Mouse (Mus musculus): ENCODE data around the gene Tspan3. TPM values are rescaled to one million over a fixed set of nuclear protein-coding genes. Genes with fewer than 3 reads are reported as not detected.

Tspan3 gene
- polyA plus RNA-seq, 1 experiment from 2014 or later: 154 TPM

DNA sequence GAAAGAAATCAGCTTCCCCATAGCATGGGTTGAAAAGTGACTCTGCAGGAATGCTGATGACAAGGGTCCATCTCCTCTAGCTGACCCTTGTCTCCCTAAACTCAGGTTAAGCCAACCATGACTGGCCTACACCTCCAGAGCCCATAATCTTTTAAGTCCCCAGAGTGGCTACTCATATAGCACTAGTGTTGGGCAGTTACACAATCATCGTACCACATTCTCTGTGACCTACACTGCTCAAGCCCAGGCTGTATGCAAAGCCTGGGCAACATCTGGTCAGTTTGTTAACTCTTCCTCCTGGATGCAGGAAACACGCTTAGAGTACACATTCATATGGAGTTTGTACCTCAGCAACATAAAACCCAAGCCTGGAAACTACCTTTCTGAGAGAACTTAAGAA is 34.9 kb upstream of the Tspan3 start:
- Histone ChIP-seq H3K9me3 (ENCODE audit: control insufficient read depth, low read length) (no peaks in the 10 kb centered on the region), H3K27ac (ENCODE audit: low read depth, low read length) (no peak overlapping the region), H3K36me3 (ENCODE audit: control insufficient read depth, insufficient read depth, low read length) (no peaks in the 10 kb centered on the region), H3K4me1 (replicated peaks; ENCODE audit: control insufficient read depth, insufficient read depth, low read length) (peaks cover 3% of the 10 kb centered on the region; the same call in 1 of the 2 replicates), H3K9ac (ENCODE audit: low read depth, low read length) (no peak overlapping the region), H3K4me3 (ENCODE audit: low read depth, low read length) (no peak overlapping the region), H3K4me2 (no peak overlapping the region), H3K27me3 (replicated peaks; ENCODE audit: control insufficient read depth, insufficient read depth, low read length) (no peaks in the 10 kb centered on the region)
- ATAC-seq (replicated peaks; ENCODE audit: low FRiP score) (no peak), DNase-seq (ENCODE audit: low spot score) (no peak)
- 65% methylated on average over 2 of the region's 2 CpGs for WGBS

GRCm38 (mm10) chr9:56196921-56197320 is 31.6 kb upstream of the Tspan3 start:
- peaks cover 3% of the 10 kb centered on the region; the same call in 1 of the 2 replicates for H3K4me1 ChIP-seq (replicated peaks; ENCODE audit: control insufficient read depth, insufficient read depth, low read length)
- no peak overlapping the region for H3K4me2 ChIP-seq
- H3K27me3 ChIP-seq (replicated peaks; ENCODE audit: control insufficient read depth, insufficient read depth, low read length): 0 out of 2 replicates have a peak, but pooled peaks cover 3% of the 10 kb centered on the region
- no peak for ATAC-seq (replicated peaks; ENCODE audit: low FRiP score)
- no peak overlapping the region for H3K27ac ChIP-seq (ENCODE audit: low read depth, low read length)
- H3K4me3 ChIP-seq (ENCODE audit: low read depth, low read length): no peak overlapping the region
- 74% methylated on average over 4 of the region's 4 CpGs for WGBS
- no peak overlapping the region for H3K9ac ChIP-seq (ENCODE audit: low read depth, low read length)
- no peak for DNase-seq (ENCODE audit: low spot score)
- H3K9me3 ChIP-seq (ENCODE audit: control insufficient read depth, low read length): no peaks in the 10 kb centered on the region
- no peaks in the 10 kb centered on the region for H3K36me3 ChIP-seq (ENCODE audit: control insufficient read depth, insufficient read depth, low read length)

DNA sequence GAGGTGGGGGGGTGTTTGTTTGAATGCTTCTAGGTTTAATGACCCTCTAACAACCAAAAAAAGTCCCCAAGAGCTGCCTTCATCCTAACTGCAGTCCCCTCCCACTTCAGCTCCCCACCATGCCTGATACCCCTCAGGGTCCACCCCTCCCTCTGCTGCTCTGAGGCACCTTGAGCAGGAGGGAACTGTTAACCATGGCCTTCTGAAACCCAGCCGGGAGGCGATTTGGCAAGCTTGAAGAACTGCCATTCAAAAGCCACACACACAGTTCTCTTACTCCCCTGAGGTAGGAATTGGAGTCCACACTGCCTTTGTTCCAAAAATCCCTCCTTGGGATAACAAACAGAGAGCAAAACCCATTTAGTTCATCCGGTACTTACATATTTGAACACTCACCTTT is 29.9 kb upstream of the Tspan3 start:
- H3K27ac ChIP-seq (ENCODE audit: low read depth, low read length): no peak overlapping the region
- no peak overlapping the region for H3K4me3 ChIP-seq (ENCODE audit: low read depth, low read length)
- no peaks in the 10 kb centered on the region for H3K9me3 ChIP-seq (ENCODE audit: control insufficient read depth, low read length)
- H3K9ac ChIP-seq (ENCODE audit: low read depth, low read length): no peak overlapping the region
- H3K4me2 ChIP-seq: no peak overlapping the region
- ATAC-seq (replicated peaks; ENCODE audit: low FRiP score): no peak
- no peak for DNase-seq (ENCODE audit: low spot score)
- no peaks in the 10 kb centered on the region for H3K4me1 ChIP-seq (replicated peaks; ENCODE audit: control insufficient read depth, insufficient read depth, low read length)
- WGBS: 68% methylated on average over 3 of the region's 3 CpGs
- H3K27me3 ChIP-seq (replicated peaks; ENCODE audit: control insufficient read depth, insufficient read depth, low read length): 0 out of 2 replicates have a peak, but pooled peaks cover 3% of the 10 kb centered on the region
- H3K36me3 ChIP-seq (ENCODE audit: control insufficient read depth, insufficient read depth, low read length): no peaks in the 10 kb centered on the region

- Histone ChIP-seq H3K4me1 (replicated peaks; ENCODE audit: control insufficient read depth, insufficient read depth, low read length) (no peaks in the 10 kb centered on the region), H3K27me3 (replicated peaks; ENCODE audit: control insufficient read depth, insufficient read depth, low read length) (0 out of 2 replicates have a peak, but pooled peaks cover 3% of the 10 kb centered on the region), H3K36me3 (ENCODE audit: control insufficient read depth, insufficient read depth, low read length) (no peaks in the 10 kb centered on the region), H3K4me2 (no peak overlapping the region), H3K9ac (ENCODE audit: low read depth, low read length) (no peak overlapping the region), H3K27ac (ENCODE audit: low read depth, low read length) (no peak overlapping the region), H3K4me3 (ENCODE audit: low read depth, low read length) (no peak overlapping the region), H3K9me3 (ENCODE audit: control insufficient read depth, low read length) (no peaks in the 10 kb centered on the region)
- 63% methylated on average over 11 of the region's 11 CpGs for WGBS
- no peak for ATAC-seq (replicated peaks; ENCODE audit: low FRiP score)
- DNase-seq (ENCODE audit: low spot score): no peak
These were observed 26.5 kb upstream of the Tspan3 start for GRCm38 (mm10) chr9:56191498-56192455.

DNA sequence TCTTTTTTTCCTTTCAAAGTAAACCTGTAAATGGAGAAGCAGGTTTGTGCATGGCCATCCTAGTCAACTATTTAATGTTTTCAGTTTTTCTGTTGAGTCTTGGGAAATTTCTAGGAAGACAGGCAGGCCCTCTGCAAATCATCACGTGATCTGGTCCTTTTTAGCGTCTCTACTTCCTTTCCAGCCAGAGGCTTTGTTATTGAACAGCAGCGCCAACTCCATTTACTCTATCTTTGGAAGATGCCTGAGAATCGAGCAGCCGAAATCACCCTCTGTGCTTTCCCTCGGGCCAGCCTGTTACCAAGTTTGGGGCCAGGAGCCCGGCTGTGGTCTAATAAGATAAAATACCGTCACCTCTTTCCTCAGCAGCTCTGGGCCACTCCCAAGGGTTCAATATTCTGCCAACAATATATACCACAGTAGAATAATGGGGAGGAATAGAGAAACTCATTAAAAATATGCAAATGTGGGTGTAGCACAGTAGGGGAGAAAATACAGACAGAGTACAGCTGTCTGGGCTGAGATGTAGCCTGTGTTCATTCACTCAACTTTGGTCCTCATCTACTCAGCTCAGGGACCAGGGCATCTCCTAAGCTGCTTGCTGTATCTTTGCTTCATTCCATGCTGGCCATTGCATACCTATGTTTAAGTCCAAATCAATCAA is 15.0 kb upstream of the Tspan3 start:
- Histone ChIP-seq H3K9me3 (ENCODE audit: control insufficient read depth, low read length) (no peaks in the 10 kb centered on the region), H3K4me3 (ENCODE audit: low read depth, low read length) (no peak overlapping the region), H3K27ac (ENCODE audit: low read depth, low read length) (no peak overlapping the region), H3K9ac (ENCODE audit: low read depth, low read length) (no peak overlapping the region), H3K4me1 (replicated peaks; ENCODE audit: control insufficient read depth, insufficient read depth, low read length) (no peaks in the 10 kb centered on the region), H3K4me2 (no peak overlapping the region), H3K36me3 (ENCODE audit: control insufficient read depth, insufficient read depth, low read length) (no peaks in the 10 kb centered on the region), H3K27me3 (replicated peaks; ENCODE audit: control insufficient read depth, insufficient read depth, low read length) (no peaks in the 10 kb centered on the region)
- DNase-seq (ENCODE audit: low spot score): no peak
- ATAC-seq (replicated peaks; ENCODE audit: low FRiP score): no peak
- WGBS: 38% methylated on average over 8 of the region's 8 CpGs

DNA sequence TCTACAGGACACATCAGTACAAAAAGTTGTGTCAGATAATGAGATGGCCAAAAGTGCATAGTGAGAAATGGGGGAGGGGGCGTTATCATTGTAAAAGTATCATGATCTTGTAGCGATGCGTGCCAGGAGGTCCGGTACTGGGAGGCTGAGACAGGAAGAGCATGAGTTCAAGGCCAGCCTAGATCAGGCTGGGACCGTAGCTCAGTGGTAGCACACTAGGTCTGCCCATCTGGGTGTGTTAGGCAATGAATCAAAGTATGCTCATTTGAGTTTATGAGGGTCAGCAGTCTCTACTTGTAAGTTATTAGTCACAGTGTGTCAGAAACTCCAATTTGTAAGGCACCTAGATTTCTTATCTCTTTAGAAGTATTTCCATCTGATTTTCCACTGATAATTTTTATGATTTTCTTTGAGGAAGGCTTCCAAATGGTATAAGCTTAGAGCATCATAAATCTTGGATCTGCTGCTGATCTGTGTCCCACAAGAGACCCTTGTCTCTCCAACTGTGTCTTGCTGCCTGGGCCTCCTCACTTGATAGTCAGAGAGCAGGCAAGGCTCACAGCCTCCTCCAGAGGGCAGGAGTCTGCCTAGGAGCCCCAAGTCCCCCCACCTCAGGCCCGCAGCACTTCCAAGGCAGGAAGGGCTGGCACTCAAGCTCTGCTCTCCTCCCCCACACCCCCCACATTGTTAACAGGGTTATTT is 14.3 kb upstream of the Tspan3 start:
- H3K9ac ChIP-seq (ENCODE audit: low read depth, low read length): no peak overlapping the region
- no peaks in the 10 kb centered on the region for H3K4me1 ChIP-seq (replicated peaks; ENCODE audit: control insufficient read depth, insufficient read depth, low read length)
- H3K4me2 ChIP-seq: no peak overlapping the region
- H3K9me3 ChIP-seq (ENCODE audit: control insufficient read depth, low read length): no peaks in the 10 kb centered on the region
- ATAC-seq (replicated peaks; ENCODE audit: low FRiP score) (no peak), DNase-seq (ENCODE audit: low spot score) (no peak)
- no peak overlapping the region for H3K4me3 ChIP-seq (ENCODE audit: low read depth, low read length)
- H3K36me3 ChIP-seq (ENCODE audit: control insufficient read depth, insufficient read depth, low read length): no peaks in the 10 kb centered on the region
- no peak overlapping the region for H3K27ac ChIP-seq (ENCODE audit: low read depth, low read length)
- no peaks in the 10 kb centered on the region for H3K27me3 ChIP-seq (replicated peaks; ENCODE audit: control insufficient read depth, insufficient read depth, low read length)
- 72% methylated on average over 6 of the region's 6 CpGs for WGBS

DNA sequence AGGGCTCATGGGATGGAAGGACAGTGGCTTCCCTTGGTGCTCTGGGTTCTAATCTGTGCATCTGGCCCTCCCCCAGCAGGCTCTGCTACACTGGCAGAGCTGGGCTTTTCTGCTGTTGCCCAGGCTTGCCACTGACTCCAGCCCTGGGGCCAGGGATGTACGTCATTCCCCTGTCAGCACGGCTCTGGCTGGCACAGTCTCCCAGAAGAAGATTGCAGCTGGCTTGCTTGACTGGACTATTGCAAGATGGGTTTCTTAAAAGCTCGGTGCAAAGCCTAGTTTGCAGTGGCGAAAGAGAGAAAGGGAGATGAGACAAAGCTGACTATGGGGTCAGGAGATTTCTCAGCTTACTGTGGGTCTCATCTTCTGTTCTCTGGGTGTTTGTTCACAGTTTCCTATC is 12.1 kb upstream of the Tspan3 start:
- Histone ChIP-seq H3K27ac (ENCODE audit: low read depth, low read length) (no peak overlapping the region), H3K4me1 (replicated peaks; ENCODE audit: control insufficient read depth, insufficient read depth, low read length) (no peaks in the 10 kb centered on the region)

DNA sequence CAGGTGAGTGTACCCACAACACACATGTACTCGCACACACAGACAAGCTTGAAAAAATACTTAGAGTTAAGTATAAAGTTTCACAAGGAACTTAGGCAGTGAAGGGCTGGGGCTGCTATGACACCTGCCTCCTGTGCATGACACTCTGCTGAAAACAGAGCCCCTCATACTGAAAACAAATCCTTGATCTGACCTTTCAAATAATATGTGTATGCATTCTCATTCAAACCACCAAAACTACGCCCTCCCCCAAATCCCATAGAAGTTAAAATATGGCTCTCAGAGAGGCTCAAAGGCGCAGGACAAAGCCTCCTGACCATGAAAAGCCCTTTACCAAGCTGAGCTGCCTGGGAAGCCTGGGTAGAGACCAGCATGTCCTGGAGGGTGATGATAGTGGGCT is 10.0 kb upstream of the Tspan3 start:
- Histone ChIP-seq H3K9me3 (ENCODE audit: control insufficient read depth, low read length) (no peaks in the 10 kb centered on the region), H3K36me3 (ENCODE audit: control insufficient read depth, insufficient read depth, low read length) (no peaks in the 10 kb centered on the region), H3K27ac (ENCODE audit: low read depth, low read length) (no peak overlapping the region), H3K4me2 (no peak overlapping the region), H3K9ac (ENCODE audit: low read depth, low read length) (no peak overlapping the region), H3K4me1 (replicated peaks; ENCODE audit: control insufficient read depth, insufficient read depth, low read length) (no peaks in the 10 kb centered on the region), H3K4me3 (ENCODE audit: low read depth, low read length) (no peak overlapping the region), H3K27me3 (replicated peaks; ENCODE audit: control insufficient read depth, insufficient read depth, low read length) (no peaks in the 10 kb centered on the region)
- ATAC-seq (replicated peaks; ENCODE audit: low FRiP score): no peak
- no peak for DNase-seq (ENCODE audit: low spot score)
- WGBS: 81% methylated on average over 3 of the region's 3 CpGs

More for the DNA sequence above, 12.1 kb upstream of the Tspan3 start:
- Histone ChIP-seq H3K9ac (ENCODE audit: low read depth, low read length) (no peak overlapping the region), H3K27me3 (replicated peaks; ENCODE audit: control insufficient read depth, insufficient read depth, low read length) (no peaks in the 10 kb centered on the region), H3K36me3 (ENCODE audit: control insufficient read depth, insufficient read depth, low read length) (no peaks in the 10 kb centered on the region), H3K4me2 (no peak overlapping the region), H3K4me3 (ENCODE audit: low read depth, low read length) (no peak overlapping the region), H3K9me3 (ENCODE audit: control insufficient read depth, low read length) (no peaks in the 10 kb centered on the region)
- DNase-seq (ENCODE audit: low spot score) (no peak), ATAC-seq (replicated peaks; ENCODE audit: low FRiP score) (no peak)
- WGBS: 82% methylated on average over 4 of the region's 4 CpGs
